Mouse (Mus musculus): ENCODE data around the gene Hsf5.

DNA sequence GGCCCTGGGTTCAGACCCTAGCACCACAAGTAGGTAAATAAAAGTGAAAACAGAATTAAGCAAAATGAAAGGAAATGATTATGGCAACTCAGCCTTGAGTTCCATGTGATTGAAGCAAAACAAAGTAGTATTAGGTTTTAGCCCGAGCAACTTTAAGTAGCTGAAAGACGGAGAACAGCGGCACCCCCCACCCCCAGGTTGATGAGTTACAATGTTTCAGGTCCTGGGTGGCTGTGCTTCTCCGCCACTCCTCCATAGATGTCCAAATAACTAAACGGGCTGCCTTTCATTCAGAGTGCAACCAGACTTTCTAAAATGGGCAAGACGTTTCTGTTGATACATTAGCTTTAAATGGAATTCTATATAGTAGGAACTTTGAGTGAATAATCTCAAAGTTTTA, 58.6 kb downstream of the Hsf5 start:
- TF ChIP-seq CTCF (IDR thresholded peaks at IDR 0.05; ENCODE audit: borderline replicate concordance, insufficient read depth, low read length) (no peak), POLR2A (IDR thresholded peaks at IDR 0.05; ENCODE audit: low read depth, low read length) (no peak)

Data from embryonic fibroblast, embryonic 13.5 days (primary cell).